Mouse (Mus musculus) embryonic facial prominence, embryonic 14.5 days (tissue): ENCODE results near the gene Tcte2. TPM values are rescaled to one million over a fixed set of nuclear protein-coding genes. Genes with fewer than 3 reads are reported as not detected.

ENCODE experiments used
- ATAC-seq: fragments of 200-750 bp; cut with Nextera tagmentation; 2 replicates; pipeline ENCODE4 v1.8.0; 2017; ENCODE audit warnings: low read depth, moderate number of reproducible peaks, moderate TSS enrichment
- DNase-seq: peaks from one replicate; pipeline ENCODE4 v3.0.0-alpha.2; 2015; ENCODE audit warnings: low spot score
- H3K27ac ChIP-seq: fragments of 300-500 bp; sonication (generic); replicated peaks from 2 replicates; pipeline ENCODE4 v1.5.1; 2014; ENCODE audit warnings: low read depth, mild to moderate bottlenecking, low read length, moderate library complexity
- H3K27me3 ChIP-seq: fragments of 300-500 bp; sonication (generic); replicated peaks from 2 replicates; pipeline ENCODE4 v1.6.1; 2014; ENCODE audit warnings: low read length; ENCODE audit not compliant: control insufficient read depth, insufficient read depth
- H3K36me3 ChIP-seq: fragments of 300-500 bp; sonication (generic); 2 replicates; pipeline ENCODE4 v1.6.1; 2014; ENCODE audit warnings: low read length, mixed read lengths; ENCODE audit not compliant: control insufficient read depth, insufficient read depth
- H3K4me1 ChIP-seq: fragments of 300-500 bp; sonication (generic); 2 replicates; pipeline ENCODE4 v1.6.1; 2014; ENCODE audit warnings: antibody characterized with exemption, low read length; ENCODE audit not compliant: control insufficient read depth, insufficient read depth
- H3K4me2 ChIP-seq: fragments of 300-500 bp; sonication (generic); 2 replicates; pipeline ENCODE4 v1.6.1; 2014; ENCODE audit warnings: low read depth, mild to moderate bottlenecking, low read length, moderate library complexity, mixed read lengths
- H3K4me3 ChIP-seq: fragments of 300-500 bp; sonication (generic); 2 replicates; pipeline ENCODE4 v1.5.1; 2014; ENCODE audit warnings: low read depth, mild to moderate bottlenecking, low read length
- H3K9ac ChIP-seq: fragments of 300-500 bp; sonication (generic); 2 replicates; pipeline ENCODE4 v1.6.1; 2014; ENCODE audit warnings: low read depth, mild to moderate bottlenecking, low read length, moderate library complexity, mixed read lengths
- H3K9me3 ChIP-seq: fragments of 300-500 bp; sonication (generic); 2 replicates; pipeline ENCODE4 v1.6.1; 2016; ENCODE audit warnings: low read length; ENCODE audit not compliant: control insufficient read depth
- WGBS: fragments of 180-500 bp; shearing (Covaris S2); extraction: QIAGEN DNeasy Blood & Tissue Kit; methylation state at CpG from one replicate; pipeline ENCODE4 v1.1.7; 2014; 5-methylcytosine and 5-hydroxymethylcytosine counted together
- polyA plus RNA-seq: library from polyadenylated mRNA; unstranded; fragments of >200 nt; fragmentation: Nextera tagmentation; extraction: Ambion mirVana; gene quantifications from 2 replicates; pipeline ENCODE4 v1.2.1, GENCODE M21; 2014

The Tcte2 gene
- polyA plus RNA-seq, 1 experiment from 2014 or later, result 3.2 TPM

- Histone ChIP-seq H3K4me3 (no peak overlapping the region), H3K4me1 (peaks cover 6% of the 10 kb centered on the region), H3K9ac (no peak overlapping the region), H3K9me3 (no peaks in the 10 kb centered on the region), H3K27me3 (no peaks in the 10 kb centered on the region), H3K4me2 (no peak overlapping the region), H3K36me3 (no peaks in the 10 kb centered on the region), H3K27ac (peak overlapping the region; percentile 44; the same call in 1 of the 2 replicates)
- WGBS, result 37% methylated on average over 5 of the region's 5 CpGs
- DNase-seq (peak; percentile 44), ATAC-seq (peak; percentile 37)
Observed at GRCm38 (mm10) chr17:13743709-13744079, 17.9 kb downstream of the Tcte2 start.

GRCm38 (mm10) chr17:13742941-13743708 lies 18.5 kb downstream of the Tcte2 start:
- Histone ChIP-seq H3K4me2 (no peak overlapping the region), H3K4me3 (no peak overlapping the region), H3K27ac (peak overlapping the region; percentile 44), H3K4me1 (peaks cover 6% of the 10 kb centered on the region), H3K9ac (no peak overlapping the region), H3K27me3 (no peaks in the 10 kb centered on the region), H3K9me3 (no peaks in the 10 kb centered on the region), H3K36me3 (no peaks in the 10 kb centered on the region)
- ATAC-seq (no peak), DNase-seq (no peak)
- WGBS, result 51% methylated on average over 7 of the region's 7 CpGs

GRCm38 (mm10) chr17:13742334-13742733 lies 19.3 kb downstream of the Tcte2 start:
- H3K4me2 ChIP-seq, result no peak overlapping the region
- H3K27me3 ChIP-seq, result no peaks in the 10 kb centered on the region
- no peaks in the 10 kb centered on the region for H3K9me3 ChIP-seq
- ATAC-seq (no peak), DNase-seq (no peak)
- H3K9ac ChIP-seq, result no peak overlapping the region
- H3K4me1 ChIP-seq, result peaks cover 6% of the 10 kb centered on the region
- 30% methylated on average over 2 of the region's 2 CpGs for WGBS
- no peak overlapping the region for H3K4me3 ChIP-seq
- H3K36me3 ChIP-seq, result no peaks in the 10 kb centered on the region
- H3K27ac ChIP-seq, result no peak overlapping the region

GRCm38 (mm10) chr17:13741611-13742010 lies 20.0 kb downstream of the Tcte2 start:
- Histone ChIP-seq H3K27me3 (no peaks in the 10 kb centered on the region), H3K9me3 (no peaks in the 10 kb centered on the region), H3K27ac (no peak overlapping the region), H3K4me1 (peaks cover 6% of the 10 kb centered on the region), H3K36me3 (no peaks in the 10 kb centered on the region), H3K4me2 (no peak overlapping the region), H3K9ac (no peak overlapping the region), H3K4me3 (no peak overlapping the region)
- DNase-seq, result no peak
- no peak for ATAC-seq
- WGBS, result 82% methylated on average over 7 of the region's 7 CpGs

- WGBS, result 27% methylated on average over 2 of the region's 2 CpGs
Observed at GRCm38 (mm10) chr17:13740796-13741195, 20.8 kb downstream of the Tcte2 start.

GRCm38 (mm10) chr17:13739981-13740380 lies 21.6 kb downstream of the Tcte2 start:
- Histone ChIP-seq H3K9ac (no peak overlapping the region), H3K36me3 (no peaks in the 10 kb centered on the region), H3K27ac (no peak overlapping the region), H3K9me3 (no peaks in the 10 kb centered on the region), H3K4me1 (peaks cover 6% of the 10 kb centered on the region), H3K27me3 (no peaks in the 10 kb centered on the region), H3K4me2 (no peak overlapping the region), H3K4me3 (no peak overlapping the region)
- DNase-seq, result no peak
- no peak for ATAC-seq
- 80% methylated on average over 5 of the region's 5 CpGs for WGBS

More at GRCm38 (mm10) chr17:13740796-13741195, 20.8 kb downstream of the Tcte2 start:
- peaks cover 6% of the 10 kb centered on the region for H3K4me1 ChIP-seq
- H3K9ac ChIP-seq, result no peak overlapping the region
- H3K27ac ChIP-seq, result no peak overlapping the region; the same call in 1 of the 2 replicates
- H3K4me3 ChIP-seq, result no peak overlapping the region
- no peaks in the 10 kb centered on the region for H3K36me3 ChIP-seq
- H3K9me3 ChIP-seq, result no peaks in the 10 kb centered on the region
- no peaks in the 10 kb centered on the region for H3K27me3 ChIP-seq
- ATAC-seq (no peak), DNase-seq (no peak)
- no peak overlapping the region for H3K4me2 ChIP-seq

GRCm38 (mm10) chr17:13738916-13739315 lies 22.7 kb downstream of the Tcte2 start:
- no peak overlapping the region for H3K27ac ChIP-seq
- ATAC-seq (no peak), DNase-seq (no peak)
- 99% methylated on average over 2 of the region's 2 CpGs for whole genome bisulfite sequencing
- no peak overlapping the region for H3K9ac ChIP-seq
- peaks cover 6% of the 10 kb centered on the region for H3K4me1 ChIP-seq
- H3K36me3 ChIP-seq, result no peaks in the 10 kb centered on the region
- no peak overlapping the region for H3K4me3 ChIP-seq
- no peaks in the 10 kb centered on the region for H3K9me3 ChIP-seq
- H3K4me2 ChIP-seq, result no peak overlapping the region
- no peaks in the 10 kb centered on the region for H3K27me3 ChIP-seq

- Histone ChIP-seq H3K9me3 (no peaks in the 10 kb centered on the region), H3K27me3 (no peaks in the 10 kb centered on the region), H3K36me3 (no peaks in the 10 kb centered on the region), H3K4me1 (peaks cover 6% of the 10 kb centered on the region), H3K4me2 (no peak overlapping the region), H3K9ac (no peak overlapping the region), H3K4me3 (no peak overlapping the region), H3K27ac (peak overlapping the region; percentile 22; the same call in 1 of the 2 replicates)
- WGBS, result 43% methylated on average over 7 of the region's 7 CpGs
- DNase-seq, result no peak
- ATAC-seq, result peak; percentile 53; the same call in 1 of the 2 replicates
Observed at GRCm38 (mm10) chr17:13738121-13738776, 23.4 kb downstream of the Tcte2 start.
